7 mouse cellular contexts compared by ENCODE assay signal in the genomic region with DNA sequence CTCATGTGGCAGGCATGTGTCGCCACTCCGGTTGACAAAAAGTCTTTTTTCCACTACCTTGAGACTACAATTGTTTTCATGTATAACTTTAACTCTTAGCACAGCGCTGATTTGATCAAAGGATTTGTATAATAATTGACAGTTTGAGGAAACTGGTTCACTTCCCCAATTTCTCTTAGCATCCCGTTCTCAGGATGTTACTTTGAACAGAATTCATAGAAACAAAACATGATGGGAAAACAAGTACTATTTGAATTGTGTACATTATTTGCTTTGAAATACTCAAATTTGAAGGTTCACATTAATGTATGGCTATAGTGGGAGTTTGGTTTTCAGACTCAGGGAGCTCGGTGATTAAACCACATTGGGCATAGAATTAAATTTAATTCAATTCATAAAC. TPM values are rescaled to one million over a fixed set of nuclear protein-coding genes. Genes with fewer than 3 reads are reported as not detected.
DNase-seq lines count a peak whose midpoint lies in the region; ATAC-seq and TF ChIP-seq lines count a peak whose summit lies in the region.

No protein-coding gene starts in this region.

- no peaks in the 10 kb centered on the region; the same call in 1 of the 2 replicates for H3K4me1 ChIP-seq in lung, adult 2 months (ENCODE audit: control insufficient read depth, insufficient read depth, low read length)
- no peaks in the 10 kb centered on the region for H3K4me1 ChIP-seq in embryonic fibroblast, embryonic 13.5 days (ENCODE audit: control insufficient read depth, insufficient read depth, low read length)
- H3K4me1 ChIP-seq in limb, embryonic 12.5 days (replicated peaks), result no peaks in the 10 kb centered on the region

- H3K36me3 ChIP-seq in limb, embryonic 12.5 days, result no peaks in the 10 kb centered on the region
- H3K36me3 ChIP-seq in splenic B cell, adult 2 months (ENCODE audit: control insufficient read depth, insufficient read depth, low read length, poor library complexity, severe bottlenecking), result no peaks in the 10 kb centered on the region

- H3K27ac ChIP-seq in embryonic fibroblast, embryonic 13.5 days (ENCODE audit: insufficient read depth, low read length), result no peak overlapping the region
- H3K27ac ChIP-seq in limb, embryonic 12.5 days, result no peak overlapping the region

- peak overlapping the region; percentile 71 for H3K4me3 ChIP-seq in lung, adult 2 months (replicated peaks; ENCODE audit: extremely low read depth, low read depth, low read length)
- H3K4me3 ChIP-seq in embryonic fibroblast, embryonic 13.5 days (ENCODE audit: insufficient read depth, low read length), result peak overlapping the region; percentile 78; the same call in 1 of the 2 replicates
- H3K4me3 ChIP-seq in limb, embryonic 12.5 days (replicated peaks), result peak overlapping the region; percentile 55; the same call in 1 of the 2 replicates

- no peak for TF ChIP-seq CTCF in lung, adult 2 months (IDR thresholded peaks at IDR 0.05; ENCODE audit: insufficient read depth, low read length)
- no peak for TF ChIP-seq CTCF in embryonic fibroblast, embryonic 13.5 days (IDR thresholded peaks at IDR 0.05; ENCODE audit: borderline replicate concordance, insufficient read depth, low read length)

- no peak for DNase-seq in lung, adult 2 months
- DNase-seq in lung, adult 18-20 months, result no peak
- DNase-seq in splenic B cell, adult 2 months (ENCODE audit: low read depth, low spot score), result peak; percentile 2
- DNase-seq in cerebellum, postnatal 14 days, result no peak
- DNase-seq in right cerebral cortex, postnatal 14 days, result no peak

- ATAC-seq in limb, embryonic 12.5 days (ENCODE audit: insufficient number of reproducible peaks, insufficient read depth, low FRiP score, low TSS enrichment, low read depth), result no peak

- H3K9ac ChIP-seq in limb, embryonic 12.5 days (replicated peaks), result no peak overlapping the region

- no peak for TF ChIP-seq POLR2A in lung, adult 2 months (IDR thresholded peaks at IDR 0.05; ENCODE audit: borderline replicate concordance, extremely low read depth, low read depth, low read length)
- no peak for TF ChIP-seq POLR2A in embryonic fibroblast, embryonic 13.5 days (IDR thresholded peaks at IDR 0.05; ENCODE audit: low read depth, low read length)

- 53% methylated on average over 5 of the region's 5 CpGs for WGBS in lung, adult 2 months
- 77% methylated on average over 5 of the region's 5 CpGs for WGBS in limb, embryonic 12.5 days

- H3K4me2 ChIP-seq in limb, embryonic 12.5 days, result peak overlapping the region; percentile 42

- H3K9me3 ChIP-seq in limb, embryonic 12.5 days, result no peaks in the 10 kb centered on the region

- H3K27me3 ChIP-seq in limb, embryonic 12.5 days, result no peaks in the 10 kb centered on the region
- H3K27me3 ChIP-seq in splenic B cell, adult 2 months (ENCODE audit: control insufficient read depth, insufficient read depth, low read length, poor library complexity, severe bottlenecking), result no peaks in the 10 kb centered on the region

RNA-seq across cellular contexts. Expression of a gene that starts 1.1 kb away (rescaled TPM):
- 0.58 and 1.2 TPM in 2 replicates for polyA plus RNA-seq in lung, adult 2 months (2012; rRNA removed)
- polyA plus RNA-seq in embryonic fibroblast, embryonic 13.5 days (2011; ENCODE audit: insufficient read length, low read depth, missing spikeins), result 9.8 and 11.1 TPM in 2 replicates
- 3.7 and 4.4 TPM in 2 replicates for polyA plus RNA-seq in limb, embryonic 12.5 days (2016; fragmentation: Nextera tagmentation; extraction: Ambion mirVana)
